Mouse (Mus musculus): ENCODE results near the gene Apobec4. TPM values are rescaled to one million over a fixed set of nuclear protein-coding genes. Genes with fewer than 3 reads are reported as not detected.

Gene Apobec4
- not detected for total RNA-seq (2023)

DNA sequence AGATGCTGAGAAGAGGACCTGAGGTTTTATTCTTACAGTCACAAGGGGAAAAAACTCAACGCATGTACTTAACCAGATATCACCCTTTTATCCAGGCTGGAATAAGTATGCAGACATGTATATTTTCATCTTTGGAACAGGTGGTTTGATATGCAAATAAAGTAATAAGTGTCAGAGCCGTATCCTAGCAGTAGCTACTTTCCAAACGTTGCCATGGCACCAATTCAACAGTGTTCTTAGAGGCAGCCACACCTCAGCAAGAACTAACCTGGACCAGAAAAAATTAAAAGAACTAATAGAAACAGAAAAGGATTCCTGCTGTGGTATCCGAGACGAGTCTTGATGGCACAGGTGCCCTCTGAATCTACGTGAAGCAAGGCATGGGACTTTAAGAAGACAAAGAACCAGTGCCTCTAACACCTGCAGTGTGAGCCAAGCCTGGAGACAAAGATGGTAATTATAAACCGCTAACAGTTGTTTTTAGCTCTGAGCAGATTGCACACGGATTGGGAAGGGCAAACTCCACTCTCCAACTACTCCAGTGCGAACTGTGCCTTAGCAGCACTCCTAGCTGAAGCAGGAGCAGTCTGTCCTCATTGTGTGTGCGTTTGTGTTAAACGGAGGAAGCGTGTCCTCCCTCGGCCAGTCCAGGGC is at the start of gene Apobec4:
Apobec4 (plus strand) TSS at position 240 of the 654 bp plus-strand sequence.

DNA sequence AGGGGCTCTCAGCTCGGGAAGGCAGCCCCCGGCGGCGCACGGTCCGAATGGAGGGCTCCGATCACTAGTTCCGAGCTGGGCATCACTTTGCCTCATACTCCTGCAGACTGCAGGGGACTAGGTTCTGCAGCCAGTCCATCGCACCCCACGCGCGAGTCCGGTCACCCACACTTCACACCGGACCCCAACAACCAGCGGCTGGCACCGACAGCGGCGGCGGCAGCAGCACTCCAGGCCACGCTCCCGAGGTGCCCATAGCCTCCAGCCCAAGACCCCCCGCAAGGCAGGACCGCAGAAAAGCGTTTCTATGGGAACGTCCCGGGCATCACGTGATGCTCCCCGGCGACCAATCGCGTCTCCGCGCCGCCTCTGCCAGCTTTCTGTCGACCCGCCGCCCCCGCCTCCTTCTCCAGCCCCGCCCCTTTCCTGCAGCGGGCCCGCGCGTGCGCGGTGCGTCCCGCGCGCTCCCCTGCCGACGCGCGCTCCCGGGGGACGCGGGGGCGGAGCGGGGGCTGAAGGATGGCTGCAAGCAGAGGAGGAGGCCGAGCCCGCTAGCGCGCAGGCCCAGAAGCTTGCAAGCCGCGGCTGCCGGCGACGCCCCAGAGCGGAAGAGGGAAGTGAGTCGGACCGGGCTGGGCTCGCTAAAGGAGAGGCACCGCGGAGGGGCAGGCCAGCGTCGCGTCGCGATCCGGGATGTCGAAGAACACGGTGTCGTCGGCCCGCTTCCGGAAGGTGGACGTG is 15.9 kb downstream of the Apobec4 start, which contains the start of the genes Rgl1 and Arpc5:
Rgl1 (minus strand) TSS at position 320 of the 741 bp plus-strand sequence.
Arpc5 (plus strand) TSS at position 511 of the 741 bp plus-strand sequence.

GRCm38 (mm10) chr1:152799897-152800296 is 49.5 kb downstream of the Apobec4 start, which contains the start of gene Ncf2:
TSS of gene Ncf2 (plus strand) at chr1:152800194.

Other genes with a start within 250 kb of the Apobec4 start
- gene Rgl1, start 15.8 kb downstream of the Apobec4 start, total RNA-seq (2023), result 1 to 10 TPM; 1.8 to 3.6 TPM
- gene Arpc5, start 16.0 kb downstream of the Apobec4 start, total RNA-seq (2023), result 100 to 1,000 TPM; 235 to 257 TPM
- 10 to 100 TPM in 1 of 2 experiments, 1 to 10 TPM in 1; 2.5 to 10.0 TPM for gene Ncf2, start 49.6 kb downstream of the Apobec4 start, total RNA-seq (2023)
- 100 to 1,000 TPM; 119 to 135 TPM for gene Smg7, start 152.1 kb downstream of the Apobec4 start, total RNA-seq (2023)
- 1 to 10 TPM; 3.0 to 4.1 TPM for gene Nmnat2, start 204.4 kb downstream of the Apobec4 start, total RNA-seq (2023)

Data from T-cell, adult 66 days (primary cell).